Mouse (Mus musculus): ENCODE data around the gene Ntn4.

DNA sequence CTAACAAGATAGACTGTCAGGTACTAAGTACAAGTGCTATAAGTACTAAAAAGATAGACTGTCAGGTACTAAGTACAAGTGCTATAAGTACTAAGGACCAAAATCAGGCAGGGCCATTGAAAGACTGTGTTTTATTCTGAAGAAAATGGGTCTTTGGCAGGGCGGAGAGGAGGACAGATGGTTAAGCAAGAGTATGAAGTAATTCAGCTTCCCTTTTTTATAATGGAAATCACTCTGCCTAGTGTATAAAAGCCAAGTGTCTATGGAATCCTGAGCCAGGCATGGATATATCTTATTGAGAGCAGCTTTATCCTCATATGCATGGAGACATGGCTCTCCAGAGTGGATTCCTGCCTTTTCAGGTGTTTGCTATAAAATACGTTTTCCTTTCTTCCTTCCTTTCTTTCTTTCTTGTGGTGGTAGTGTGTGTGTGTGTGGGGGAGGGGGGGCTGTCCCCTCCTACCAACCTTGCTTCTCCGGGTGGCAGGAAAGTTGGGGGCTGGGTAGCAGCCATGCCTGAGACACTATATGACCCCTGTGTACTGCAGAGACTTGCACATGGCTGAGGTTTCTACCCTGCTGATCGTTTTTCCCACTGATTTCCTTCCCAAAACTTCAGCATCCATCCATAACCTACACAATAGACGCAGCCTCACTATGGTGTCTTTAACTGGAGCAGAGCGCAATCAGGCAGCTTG is 40.3 kb downstream of the Ntn4 start:
- TF ChIP-seq POLR2A (IDR thresholded peaks at IDR 0.05; ENCODE audit: borderline replicate concordance, low read depth, low read length), result no peak
- TF ChIP-seq CTCF (IDR thresholded peaks at IDR 0.05; ENCODE audit: low read depth, low read length), result no peak
